Mouse (Mus musculus) hindbrain, embryonic 14.5 days (tissue): ENCODE measurements around the gene Lhb. TPM values are rescaled to one million over a fixed set of nuclear protein-coding genes. Genes with fewer than 3 reads are reported as not detected.

Source experiments
- ATAC-seq: fragments of 200-750 bp; cut with Nextera tagmentation; 2 replicates; pipeline ENCODE4 v1.8.0; 2017; ENCODE audit warnings: moderate number of reproducible peaks, mild to moderate bottlenecking, moderate TSS enrichment, moderate library complexity; ENCODE audit not compliant: low FRiP score
- DNase-seq: peaks from one replicate; pipeline ENCODE4 v3.0.0-alpha.2; 2015; ENCODE audit warnings: low spot score
- H3K27ac ChIP-seq: fragments of 300-500 bp; sonication (generic); 2 replicates; pipeline ENCODE4 v1.5.1; 2014; ENCODE audit warnings: mild to moderate bottlenecking, moderate library complexity
- H3K27me3 ChIP-seq: fragments of 300-500 bp; sonication (generic); 2 replicates; pipeline ENCODE4 v1.6.1; 2014; ENCODE audit warnings: mild to moderate bottlenecking, low read length, mixed read lengths; ENCODE audit not compliant: control insufficient read depth, insufficient read depth
- H3K36me3 ChIP-seq: fragments of 300-500 bp; sonication (generic); replicated peaks from 2 replicates; pipeline ENCODE4 v1.6.1; 2014; ENCODE audit not compliant: control insufficient read depth, insufficient read depth
- H3K4me1 ChIP-seq: fragments of 300-500 bp; sonication (generic); replicated peaks from 2 replicates; pipeline ENCODE4 v1.6.1; 2014; ENCODE audit warnings: antibody characterized with exemption, low read length, mixed read lengths; ENCODE audit not compliant: control insufficient read depth, insufficient read depth
- H3K4me2 ChIP-seq: fragments of 300-500 bp; sonication (generic); replicated peaks from 2 replicates; pipeline ENCODE4 v1.6.1; 2014; ENCODE audit warnings: mild to moderate bottlenecking, moderate library complexity
- H3K4me3 ChIP-seq: fragments of 300-500 bp; sonication (generic); replicated peaks from 2 replicates; pipeline ENCODE4 v1.5.1; 2014; ENCODE audit warnings: mild to moderate bottlenecking, low read length
- H3K9ac ChIP-seq: fragments of 300-500 bp; sonication (generic); 2 replicates; pipeline ENCODE4 v1.6.1; 2014
- H3K9me3 ChIP-seq: fragments of 300-500 bp; sonication (generic); 2 replicates; pipeline ENCODE4 v1.6.1; 2016; ENCODE audit warnings: low read length; ENCODE audit not compliant: control insufficient read depth
- WGBS: fragments of 180-500 bp; shearing (Covaris S2); extraction: QIAGEN DNeasy Blood & Tissue Kit; methylation state at CpG from one replicate; pipeline ENCODE4 v1.1.7; 2014; 5-methylcytosine and 5-hydroxymethylcytosine counted together
- polyA plus RNA-seq: library from polyadenylated mRNA; unstranded; fragments of >200 nt; fragmentation: Nextera tagmentation; extraction: Ambion mirVana; gene quantifications from 2 replicates; pipeline ENCODE4 v1.2.1, GENCODE M21; 2014

Gene Lhb
- polyA plus RNA-seq, 1 experiment from 2014 or later, result 2.0 TPM

DNA sequence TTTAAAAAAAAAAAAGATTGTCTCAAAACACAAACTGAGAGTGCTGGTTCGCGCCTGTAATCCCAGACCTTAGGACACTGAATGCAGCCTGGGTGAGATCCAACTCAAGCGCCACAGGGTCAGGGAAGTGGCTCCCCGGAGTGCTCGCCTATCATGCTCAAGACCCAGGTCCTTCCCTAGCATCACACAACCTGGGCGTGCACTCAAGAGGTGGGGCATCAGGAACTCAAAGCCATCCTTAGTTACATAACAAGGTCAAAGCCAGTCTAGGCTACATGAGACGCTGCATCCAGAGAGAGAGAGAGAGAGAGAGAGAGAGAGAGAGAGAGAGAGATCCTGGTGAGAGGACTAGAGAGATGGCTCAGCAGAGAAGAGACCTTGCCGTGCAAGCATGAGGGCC lies 5.9 kb downstream of the Lhb start:
- ATAC-seq, result no peak
- Histone ChIP-seq H3K36me3 (peaks cover 97% of the 10 kb centered on the region), H3K4me1 (no peaks in the 10 kb centered on the region), H3K27me3 (0 out of 2 replicates have a peak, but pooled peaks cover 2% of the 10 kb centered on the region), H3K9me3 (no peaks in the 10 kb centered on the region), H3K4me3 (no peak overlapping the region), H3K4me2 (no peak overlapping the region), H3K27ac (no peak overlapping the region), H3K9ac (no peak overlapping the region)
- DNase-seq, result no peak
- WGBS, result 94% methylated on average over 8 of the region's 8 CpGs

DNA sequence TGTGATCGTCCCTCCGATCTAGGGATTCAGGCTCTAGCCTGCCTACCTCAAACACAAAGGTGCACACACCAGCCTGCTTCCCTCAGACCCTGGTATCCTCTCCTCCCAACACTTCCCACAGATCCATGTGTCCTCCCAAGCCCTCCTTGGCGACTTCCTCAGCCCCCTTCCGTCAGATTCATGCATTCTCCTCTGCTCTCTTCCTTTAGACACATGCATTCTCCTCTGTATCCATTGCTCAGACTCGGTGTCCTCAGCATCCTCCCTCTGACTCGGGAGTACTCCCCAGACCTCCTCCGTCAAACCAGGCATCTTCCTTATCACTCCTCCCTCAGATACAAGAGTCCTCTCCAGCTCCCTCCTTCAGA lies 13.2 kb downstream of the Lhb start:
- 1% methylated on average over 7 of the region's 7 CpGs for WGBS
- peak overlapping the region; percentile 75 for H3K4me3 ChIP-seq
- peaks cover 33% of the 10 kb centered on the region for H3K4me1 ChIP-seq
- H3K4me2 ChIP-seq, result peak overlapping the region; percentile 93
- H3K9ac ChIP-seq, result peak overlapping the region; percentile 77
- peak overlapping the region; percentile 85 for H3K27ac ChIP-seq
- ATAC-seq (no peak), DNase-seq (no peak)
- H3K9me3 ChIP-seq, result no peaks in the 10 kb centered on the region
- no peaks in the 10 kb centered on the region for H3K27me3 ChIP-seq
- peaks cover 33% of the 10 kb centered on the region for H3K36me3 ChIP-seq

DNA sequence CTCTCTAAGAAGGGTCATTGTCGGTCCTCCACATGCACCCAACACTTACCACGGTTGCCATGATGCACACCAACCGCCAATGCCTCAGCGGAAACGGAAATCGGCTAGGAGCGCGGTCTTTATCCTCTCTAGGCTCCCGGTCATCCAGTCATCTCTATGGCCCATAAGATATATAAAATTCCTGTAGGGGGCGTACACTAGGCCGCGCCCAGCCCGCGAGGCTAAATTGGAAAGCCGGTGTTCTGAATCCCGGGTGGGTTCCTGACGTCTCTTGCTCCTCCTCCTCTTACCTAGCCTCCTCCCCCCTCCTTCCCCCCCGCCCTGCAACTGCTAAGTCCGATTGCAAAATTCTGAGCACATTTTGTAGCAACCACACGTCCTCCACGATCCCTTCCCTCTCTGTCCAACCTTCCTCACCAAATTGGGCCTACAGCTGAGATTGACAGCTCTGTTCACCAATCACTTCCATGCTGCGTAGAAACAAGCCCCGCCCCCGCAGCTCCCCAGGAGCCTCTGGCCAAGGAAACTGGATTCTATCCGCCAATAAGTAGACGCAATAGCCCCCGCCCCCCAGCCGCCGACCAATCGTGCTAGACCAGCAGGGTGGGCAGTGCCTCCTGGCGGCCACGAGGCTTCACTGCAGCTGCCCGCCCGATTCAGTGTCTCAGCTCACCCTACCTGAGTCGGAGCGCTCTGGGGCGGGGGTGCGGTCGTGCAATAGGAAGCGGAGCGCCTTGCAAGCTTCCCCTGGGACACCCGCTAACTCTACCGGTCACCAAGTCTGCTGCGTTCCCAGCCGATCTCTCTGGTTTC lies 13.8 kb downstream of the Lhb start, which contains the start of gene Gys1:
Gene Gys1, plus strand, starts transcription at position 642 of the 813 bp plus-strand sequence.
- no peaks in the 10 kb centered on the region for H3K9me3 ChIP-seq
- peaks cover 27% of the 10 kb centered on the region for H3K36me3 ChIP-seq
- no peaks in the 10 kb centered on the region for H3K27me3 ChIP-seq
- peaks cover 33% of the 10 kb centered on the region for H3K4me1 ChIP-seq
- peak within 1 kb of the TSS; percentile 93 for H3K4me2 ChIP-seq
- DNase-seq, result peak; percentile 100
- H3K9ac ChIP-seq, result peak within 1 kb of the TSS; percentile 78
- peak within 1 kb of the TSS; percentile 85 for H3K27ac ChIP-seq
- H3K4me3 ChIP-seq, result peak within 1 kb of the TSS; percentile 75
- under 1% methylated on average over 45 of the region's 45 CpGs for WGBS
- peak; percentile 97 for ATAC-seq

DNA sequence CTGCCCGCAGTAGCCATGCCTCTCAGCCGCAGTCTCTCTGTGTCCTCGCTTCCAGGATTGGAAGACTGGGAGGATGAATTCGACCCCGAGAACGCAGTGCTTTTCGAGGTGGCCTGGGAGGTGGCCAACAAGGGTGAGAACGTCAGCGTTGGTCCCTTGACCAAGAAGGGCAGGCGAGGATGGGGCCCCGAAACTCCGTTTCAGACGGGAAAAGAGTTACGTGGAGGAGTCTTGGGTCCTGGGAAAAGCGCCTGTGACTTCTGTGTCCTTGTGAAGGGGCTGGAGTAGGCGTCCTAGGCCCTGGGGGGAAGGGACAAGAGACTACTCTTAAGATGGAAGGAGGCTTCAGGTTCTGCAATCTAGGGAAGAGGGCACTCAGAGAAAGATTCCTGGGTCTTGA lies 14.4 kb downstream of the Lhb start:
- WGBS, result 4% methylated on average over 16 of the region's 16 CpGs
- Histone ChIP-seq H3K4me3 (peak overlapping the region; percentile 75), H3K36me3 (peaks cover 25% of the 10 kb centered on the region), H3K27me3 (no peaks in the 10 kb centered on the region), H3K4me2 (peak overlapping the region; percentile 85), H3K27ac (peak overlapping the region; percentile 44), H3K4me1 (peaks cover 33% of the 10 kb centered on the region), H3K9me3 (no peaks in the 10 kb centered on the region), H3K9ac (peak overlapping the region; percentile 78)
- DNase-seq, result no peak
- no peak; the same call in 1 of the 2 replicates for ATAC-seq

DNA sequence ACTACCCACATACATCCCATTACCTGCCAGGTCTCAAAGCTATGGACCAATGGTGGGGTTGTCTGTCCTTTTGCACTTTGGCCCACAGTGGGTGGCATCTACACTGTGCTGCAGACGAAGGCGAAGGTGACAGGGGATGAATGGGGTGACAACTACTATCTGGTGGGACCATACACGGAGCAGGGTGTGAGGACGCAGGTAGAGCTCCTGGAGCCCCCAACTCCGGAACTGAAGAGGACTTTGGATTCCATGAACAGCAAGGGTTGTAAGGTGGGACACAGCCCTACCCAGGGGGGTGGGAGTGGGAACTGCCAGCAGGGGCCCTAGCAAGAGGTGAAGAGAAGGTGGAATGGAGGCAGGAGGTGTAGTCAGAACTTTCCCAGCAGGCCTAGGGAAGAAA lies 15.8 kb downstream of the Lhb start:
- Histone ChIP-seq H3K27me3 (no peaks in the 10 kb centered on the region), H3K36me3 (peaks cover 22% of the 10 kb centered on the region), H3K27ac (no peak overlapping the region), H3K9me3 (no peaks in the 10 kb centered on the region), H3K4me1 (peaks cover 33% of the 10 kb centered on the region), H3K4me2 (0 out of 2 replicates have a peak overlapping the region, but pooled peaks have one; percentile 85), H3K4me3 (no peak overlapping the region), H3K9ac (no peak overlapping the region)
- ATAC-seq (no peak), DNase-seq (no peak)
- 93% methylated on average over 5 of the region's 5 CpGs for WGBS

DNA sequence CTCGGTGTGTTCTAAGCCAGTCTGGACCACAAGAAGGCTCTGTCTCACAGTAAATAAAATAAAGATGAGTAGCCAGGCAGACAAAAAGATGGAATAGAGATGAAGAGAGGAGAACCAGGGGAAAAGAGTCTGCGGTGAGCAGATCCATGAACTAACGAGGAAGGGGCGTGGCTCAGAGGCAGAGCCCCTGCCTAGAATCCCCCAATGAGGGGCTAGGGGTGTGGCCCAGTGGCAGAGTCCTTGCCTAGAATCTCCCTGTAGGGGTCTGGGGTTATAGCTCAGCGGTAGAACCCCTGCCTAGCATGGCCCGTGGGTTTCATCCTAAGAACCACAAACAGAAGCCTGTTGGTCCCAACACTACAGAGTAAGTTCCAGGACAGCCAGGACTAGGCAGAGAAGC lies 16.4 kb downstream of the Lhb start:
- DNase-seq (no peak), ATAC-seq (no peak)
- H3K9me3 ChIP-seq, result no peaks in the 10 kb centered on the region
- H3K4me1 ChIP-seq, result peaks cover 33% of the 10 kb centered on the region
- peaks cover 22% of the 10 kb centered on the region for H3K36me3 ChIP-seq
- no peak overlapping the region for H3K9ac ChIP-seq
- H3K4me3 ChIP-seq, result no peak overlapping the region
- 0 out of 2 replicates have a peak overlapping the region, but pooled peaks have one; percentile 10 for H3K4me2 ChIP-seq
- no peak overlapping the region for H3K27ac ChIP-seq
- H3K27me3 ChIP-seq, result no peaks in the 10 kb centered on the region
- WGBS, result 38% methylated on average over 6 of the region's 6 CpGs

DNA sequence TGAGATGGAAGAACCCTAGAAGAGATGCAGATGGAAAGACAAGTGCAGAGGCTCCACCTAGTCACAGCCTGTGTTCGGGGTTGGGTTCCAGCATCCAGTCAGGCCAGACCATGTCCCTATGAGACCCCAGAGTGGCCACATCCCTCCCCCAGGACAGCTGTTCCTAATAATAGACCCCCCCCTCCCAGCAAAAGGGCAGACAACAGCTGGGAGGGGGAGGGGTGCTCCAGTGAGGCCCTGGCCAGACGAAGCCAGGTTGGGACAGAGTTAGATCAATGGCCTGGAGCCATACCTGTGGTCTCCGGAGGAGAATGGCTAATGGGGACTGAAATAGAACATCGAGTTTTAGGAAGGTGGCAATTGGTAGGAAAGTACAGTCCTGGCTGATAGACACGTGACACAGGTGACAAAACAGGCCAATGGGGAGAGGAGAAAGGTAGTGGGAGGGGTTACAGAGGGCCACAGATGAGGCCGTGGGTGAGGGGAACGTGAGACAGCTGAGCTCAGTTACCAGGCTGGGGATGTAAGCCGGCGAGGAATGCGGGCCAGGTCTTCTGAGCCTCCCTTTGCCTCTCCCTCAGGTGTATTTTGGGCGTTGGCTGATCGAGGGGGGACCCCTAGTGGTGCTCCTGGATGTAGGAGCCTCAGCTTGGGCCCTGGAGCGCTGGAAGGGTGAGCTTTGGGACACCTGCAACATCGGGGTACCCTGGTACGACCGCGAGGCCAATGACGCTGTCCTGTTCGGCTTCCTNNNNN lies 17.1 kb downstream of the Lhb start, which contains the start of gene Ruvbl2:
Gene Ruvbl2, minus strand, starts transcription at position 576 of the 756 bp plus-strand sequence.
- Histone ChIP-seq H3K9ac (no peak within 1 kb of the TSS), H3K4me3 (no peak within 1 kb of the TSS)
- WGBS, result 28% methylated on average over 19 of the region's 19 CpGs

DNA sequence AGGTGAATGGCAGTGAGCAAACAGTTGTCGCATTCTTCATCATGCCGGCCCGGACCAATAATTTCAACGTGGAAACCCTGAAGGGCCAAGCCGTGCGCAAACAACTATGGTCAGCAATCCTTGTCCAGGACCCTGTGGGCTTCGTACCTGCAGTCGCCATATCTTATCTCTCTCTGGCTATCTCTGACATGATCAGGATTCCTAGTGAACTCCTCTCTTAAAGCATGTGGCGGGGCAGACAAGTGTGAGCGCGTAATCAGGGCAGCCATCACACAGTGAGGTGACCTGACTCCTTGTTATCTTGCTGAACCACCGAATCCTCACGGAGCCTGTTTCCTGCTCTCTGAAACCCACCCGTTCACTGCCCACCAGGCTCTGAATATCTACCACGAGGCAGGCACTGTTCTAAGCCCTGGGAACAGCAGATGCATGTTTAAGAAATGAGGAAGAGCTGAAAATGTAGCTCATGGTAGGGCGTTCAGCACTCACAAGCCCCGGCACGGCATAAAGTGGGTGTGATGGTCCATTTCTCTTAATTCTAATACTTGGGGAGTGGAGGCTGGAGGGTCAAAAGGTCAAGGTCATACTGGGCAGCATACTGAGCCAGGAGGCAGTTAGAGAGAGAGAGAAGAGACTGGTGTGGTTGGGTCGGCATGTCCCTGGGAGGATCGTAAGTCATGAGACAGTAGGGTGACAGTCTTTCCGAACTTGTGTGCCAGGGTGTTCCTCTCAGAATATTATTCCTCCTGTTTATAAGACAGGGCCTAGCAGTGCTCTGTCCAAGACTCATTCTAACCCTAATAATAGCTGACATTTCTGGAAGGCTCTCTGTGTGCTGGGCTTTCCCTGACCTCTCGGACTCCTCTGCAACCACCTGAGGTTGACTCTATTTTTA lies 23.2 kb downstream of the Lhb start:
- Histone ChIP-seq H3K4me2 (no peak overlapping the region), H3K27me3 (no peaks in the 10 kb centered on the region), H3K4me3 (no peak overlapping the region), H3K9me3 (no peaks in the 10 kb centered on the region), H3K4me1 (no peaks in the 10 kb centered on the region), H3K36me3 (peaks cover 59% of the 10 kb centered on the region), H3K27ac (no peak overlapping the region), H3K9ac (no peak overlapping the region)
- DNase-seq (no peak), ATAC-seq (no peak)
- WGBS, result 90% methylated on average over 22 of the region's 22 CpGs

More for the DNA sequence above, 17.1 kb downstream of the Lhb start, which contains the start of gene Ruvbl2:
- Histone ChIP-seq H3K4me1 (peaks cover 32% of the 10 kb centered on the region), H3K36me3 (peaks cover 24% of the 10 kb centered on the region), H3K4me2 (peak within 1 kb of the TSS; percentile 10; the same call in 1 of the 2 replicates), H3K27me3 (no peaks in the 10 kb centered on the region), H3K27ac (no peak within 1 kb of the TSS), H3K9me3 (no peaks in the 10 kb centered on the region)
- DNase-seq, result no peak
- no peak for ATAC-seq
